Mouse (Mus musculus) kidney, adult 18-20 months (tissue): ENCODE measurements at regions not wholly inside any gene's neighbourhood (a gene's known extent, or its start where the extent isn't known, plus 50 kb on each side); places are given as distances from the start of the nearest gene placed in this dataset.

ENCODE experiments used
- DNase-seq: peaks from one replicate; pipeline ENCODE4 v3.0.0; 2021

DNA sequence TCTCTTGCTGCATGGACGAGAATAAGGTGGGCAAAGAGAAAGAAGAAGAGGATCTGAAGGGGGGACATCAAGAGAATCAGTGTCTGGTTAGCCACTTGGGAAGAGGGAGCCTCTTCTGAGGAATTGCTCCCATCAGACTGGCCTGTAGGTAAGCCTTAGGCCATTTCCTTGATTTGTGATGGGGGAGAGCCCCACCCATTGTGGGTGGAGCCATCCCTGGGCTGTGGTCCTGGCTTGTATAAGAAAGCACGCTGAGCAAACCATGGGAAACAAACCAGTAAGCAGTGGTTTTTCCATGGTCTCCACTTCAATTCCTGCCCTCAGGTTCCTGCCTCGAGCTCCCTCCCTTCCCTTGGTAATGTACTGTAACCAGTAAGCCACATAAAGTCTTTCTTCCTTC lies 57.7 kb upstream of the Sez6l start:
- DNase-seq = no peak

DNA sequence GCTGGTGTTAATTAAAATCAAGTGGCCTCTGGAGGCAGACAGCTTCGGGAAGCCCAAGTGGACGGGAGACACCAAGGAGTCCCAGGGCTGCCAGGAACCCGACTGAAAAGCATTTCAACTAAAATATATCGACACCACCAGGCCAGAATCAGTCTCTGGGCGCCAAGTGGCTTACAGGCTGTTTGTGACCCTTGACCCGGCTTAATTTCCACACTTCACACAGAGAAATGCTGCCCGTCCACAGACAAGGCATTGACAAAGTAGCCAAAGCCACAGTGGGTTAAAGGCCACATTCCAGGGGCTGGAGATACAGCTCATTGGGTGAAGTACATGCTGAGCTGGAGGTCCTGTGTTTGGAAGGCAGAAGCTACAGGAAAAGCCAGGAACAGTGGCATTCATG lies 54.8 kb upstream of the Sez6l start:
- peak; percentile 30 for DNase-seq

DNA sequence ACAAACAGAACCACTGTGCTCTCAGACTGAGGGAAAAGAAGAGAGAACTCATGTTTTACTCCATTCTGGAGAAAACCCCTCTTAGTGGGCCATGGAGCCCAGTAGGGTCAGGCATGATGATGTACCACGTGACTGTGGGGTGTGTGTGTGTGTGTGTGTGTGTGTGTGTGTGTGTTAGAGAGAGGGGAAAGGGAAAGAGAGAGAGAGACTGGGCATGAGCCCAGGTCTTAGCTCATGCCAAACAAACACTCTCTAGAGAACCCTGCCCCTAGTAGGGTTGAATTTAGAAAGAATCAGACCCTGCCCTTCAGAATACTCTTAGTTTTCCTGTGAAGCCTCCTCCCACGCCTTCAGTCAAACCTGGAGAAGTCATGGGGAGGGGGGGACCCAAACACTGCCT lies 52.7 kb upstream of the Sez6l start:
- DNase-seq = no peak

DNA sequence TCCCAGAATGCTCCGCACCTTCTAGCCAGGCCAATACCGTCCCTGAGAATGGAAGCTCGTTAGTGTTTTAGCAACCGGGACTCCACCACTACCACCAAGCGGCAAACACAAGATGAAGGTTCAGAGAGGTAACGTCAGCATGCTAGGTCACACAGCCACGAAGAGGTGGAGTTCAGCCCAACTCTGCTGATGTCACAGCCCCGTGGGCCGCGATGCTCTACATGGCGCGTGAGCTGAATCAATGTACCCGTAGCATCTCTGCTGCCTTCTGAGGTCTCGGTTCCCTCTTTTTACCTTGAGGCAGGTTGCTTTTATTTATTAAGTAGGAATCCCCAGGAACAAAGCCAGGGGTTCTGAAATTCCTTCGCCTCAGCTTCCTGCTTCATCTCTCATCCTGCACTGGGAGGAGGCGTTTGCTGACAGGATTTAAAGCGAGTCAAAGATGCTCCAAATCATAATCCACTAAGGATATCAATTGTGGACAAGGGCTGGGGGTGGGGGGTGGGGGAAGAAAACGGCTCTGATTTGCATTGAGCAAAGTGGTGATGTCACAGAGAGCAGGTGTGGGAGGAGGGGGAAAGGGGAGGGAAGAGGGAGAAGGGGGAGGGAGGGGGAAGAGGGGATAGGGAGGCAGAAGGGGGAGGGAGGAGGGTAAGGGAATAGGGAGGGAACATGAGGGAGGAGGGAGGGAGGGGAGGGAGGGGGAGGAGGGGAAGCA lies 51.2 kb upstream of the Sez6l start:
- no peak for DNase-seq

DNA sequence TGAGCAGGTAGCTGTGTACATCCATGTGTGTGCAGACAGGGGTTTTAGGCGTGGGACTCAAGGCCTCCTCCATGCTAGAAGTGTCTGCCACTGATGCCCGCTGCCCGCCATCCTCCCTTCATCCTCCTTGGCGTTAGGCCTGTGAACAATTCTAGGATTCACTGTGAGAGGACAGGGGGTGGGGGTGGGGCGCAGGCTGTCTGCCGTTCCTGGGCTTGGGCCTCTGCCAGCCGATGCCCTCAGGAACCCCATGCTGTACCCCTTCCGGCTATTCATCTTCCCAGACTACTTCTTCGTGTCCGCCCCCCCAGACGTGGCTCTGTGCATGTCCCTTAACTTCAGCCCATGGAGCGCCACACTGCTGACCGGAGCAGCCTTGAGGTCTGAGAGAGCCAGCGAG lies 50.3 kb upstream of the Sez6l start:
- DNase-seq = no peak
